Mouse (Mus musculus): ENCODE data around the gene Ttc33. TPM values are rescaled to one million over a fixed set of nuclear protein-coding genes. Genes with fewer than 3 reads are reported as not detected.

Ttc33 gene
- polyA plus RNA-seq, 1 experiment from 2014 or later = 59.8 TPM

- ATAC-seq (ENCODE audit: low FRiP score) = peak; percentile 55; the same call in 1 of the 2 replicates
- 58% methylated on average over 7 of the region's 7 CpGs for WGBS
These were observed 51.8 kb downstream of the Ttc33 start for GRCm38 (mm10) chr15:5237012-5237660.

GRCm38 (mm10) chr15:5238073-5238472 is 52.7 kb downstream of the Ttc33 start:
- H3K4me2 ChIP-seq = no peak overlapping the region
- H3K27me3 ChIP-seq = peaks cover 39% of the 10 kb centered on the region
- peaks cover 16% of the 10 kb centered on the region for H3K4me1 ChIP-seq (replicated peaks)
- ATAC-seq (ENCODE audit: low FRiP score) = no peak
- H3K36me3 ChIP-seq = no peaks in the 10 kb centered on the region
- H3K9me3 ChIP-seq = no peaks in the 10 kb centered on the region
- H3K4me3 ChIP-seq = no peak overlapping the region
- no peak overlapping the region for H3K27ac ChIP-seq
- WGBS = 82% methylated on average over 7 of the region's 7 CpGs
- H3K9ac ChIP-seq = no peak overlapping the region

More at GRCm38 (mm10) chr15:5237012-5237660, 51.8 kb downstream of the Ttc33 start:
- H3K27me3 ChIP-seq = peaks cover 30% of the 10 kb centered on the region
- H3K4me3 ChIP-seq = no peak overlapping the region
- no peaks in the 10 kb centered on the region for H3K9me3 ChIP-seq
- no peaks in the 10 kb centered on the region for H3K36me3 ChIP-seq
- H3K27ac ChIP-seq = no peak overlapping the region
- H3K4me2 ChIP-seq = no peak overlapping the region
- H3K9ac ChIP-seq = no peak overlapping the region
- peaks cover 8% of the 10 kb centered on the region for H3K4me1 ChIP-seq (replicated peaks)

GRCm38 (mm10) chr15:5238553-5238952 is 53.2 kb downstream of the Ttc33 start:
- Histone ChIP-seq H3K27me3 (peaks cover 44% of the 10 kb centered on the region), H3K9me3 (no peaks in the 10 kb centered on the region), H3K4me1 (replicated peaks) (peaks cover 21% of the 10 kb centered on the region), H3K27ac (no peak overlapping the region), H3K4me2 (no peak overlapping the region), H3K4me3 (no peak overlapping the region), H3K36me3 (no peaks in the 10 kb centered on the region), H3K9ac (no peak overlapping the region)
- no peak for ATAC-seq (ENCODE audit: low FRiP score)
- 93% methylated on average over 4 of the region's 4 CpGs for WGBS

GRCm38 (mm10) chr15:5239361-5239760 is 54.0 kb downstream of the Ttc33 start:
- H3K4me1 ChIP-seq (replicated peaks) = peaks cover 28% of the 10 kb centered on the region
- H3K27ac ChIP-seq = no peak overlapping the region
- no peak overlapping the region for H3K4me3 ChIP-seq
- H3K27me3 ChIP-seq = peaks cover 52% of the 10 kb centered on the region
- 74% methylated on average over 4 of the region's 4 CpGs for WGBS
- no peaks in the 10 kb centered on the region for H3K9me3 ChIP-seq
- peak overlapping the region; percentile 97; the same call in 1 of the 2 replicates for H3K4me2 ChIP-seq
- ATAC-seq (ENCODE audit: low FRiP score) = no peak
- H3K36me3 ChIP-seq = no peaks in the 10 kb centered on the region
- H3K9ac ChIP-seq = no peak overlapping the region

GRCm38 (mm10) chr15:5239901-5240300 is 54.6 kb downstream of the Ttc33 start:
- H3K9me3 ChIP-seq = no peaks in the 10 kb centered on the region
- no peak overlapping the region for H3K9ac ChIP-seq
- peak overlapping the region; percentile 97 for H3K4me2 ChIP-seq
- ATAC-seq (ENCODE audit: low FRiP score) = no peak
- H3K36me3 ChIP-seq = no peaks in the 10 kb centered on the region
- H3K27me3 ChIP-seq = peaks cover 58% of the 10 kb centered on the region
- no peak overlapping the region for H3K27ac ChIP-seq
- H3K4me1 ChIP-seq (replicated peaks) = peaks cover 34% of the 10 kb centered on the region
- H3K4me3 ChIP-seq = no peak overlapping the region
- 78% methylated on average over 6 of the region's 6 CpGs for WGBS

GRCm38 (mm10) chr15:5240360-5240759 is 55.0 kb downstream of the Ttc33 start:
- WGBS = 80% methylated on average over 6 of the region's 6 CpGs

GRCm38 (mm10) chr15:5241304-5242201 is 56.2 kb downstream of the Ttc33 start:
- peak; percentile 40 for ATAC-seq (ENCODE audit: low FRiP score)
- Histone ChIP-seq H3K9me3 (no peaks in the 10 kb centered on the region), H3K4me3 (peak overlapping the region; percentile 54), H3K9ac (peak overlapping the region; percentile 71), H3K4me1 (replicated peaks) (peaks cover 31% of the 10 kb centered on the region), H3K4me2 (peak overlapping the region; percentile 97), H3K27me3 (peaks cover 74% of the 10 kb centered on the region), H3K27ac (no peak overlapping the region), H3K36me3 (no peaks in the 10 kb centered on the region)
- 18% methylated on average over 12 of the region's 12 CpGs for WGBS

More at GRCm38 (mm10) chr15:5240360-5240759, 55.0 kb downstream of the Ttc33 start:
- ATAC-seq (ENCODE audit: low FRiP score) = no peak
- Histone ChIP-seq H3K9ac (no peak overlapping the region), H3K9me3 (no peaks in the 10 kb centered on the region), H3K36me3 (no peaks in the 10 kb centered on the region), H3K4me1 (replicated peaks) (peaks cover 32% of the 10 kb centered on the region), H3K27me3 (peaks cover 62% of the 10 kb centered on the region), H3K4me2 (peak overlapping the region; percentile 97), H3K27ac (no peak overlapping the region), H3K4me3 (no peak overlapping the region)

GRCm38 (mm10) chr15:5242241-5243035 is 57.1 kb downstream of the Ttc33 start:
- Histone ChIP-seq H3K27me3 (peaks cover 78% of the 10 kb centered on the region), H3K4me3 (peak overlapping the region; percentile 54), H3K4me1 (replicated peaks) (peaks cover 31% of the 10 kb centered on the region), H3K4me2 (peak overlapping the region; percentile 97), H3K9me3 (no peaks in the 10 kb centered on the region), H3K27ac (no peak overlapping the region), H3K36me3 (no peaks in the 10 kb centered on the region), H3K9ac (peak overlapping the region; percentile 71)
- WGBS = 3% methylated on average over 61 of the region's 61 CpGs
- ATAC-seq (ENCODE audit: low FRiP score) = peak; percentile 58

GRCm38 (mm10) chr15:5243036-5243958 is 58.0 kb downstream of the Ttc33 start:
- H3K4me1 ChIP-seq (replicated peaks) = peaks cover 31% of the 10 kb centered on the region
- peaks cover 73% of the 10 kb centered on the region for H3K27me3 ChIP-seq
- peak overlapping the region; percentile 97 for H3K4me2 ChIP-seq
- 7% methylated on average over 40 of the region's 40 CpGs for WGBS
- H3K9ac ChIP-seq = peak overlapping the region; percentile 71
- H3K9me3 ChIP-seq = no peaks in the 10 kb centered on the region
- no peak overlapping the region for H3K27ac ChIP-seq
- H3K36me3 ChIP-seq = no peaks in the 10 kb centered on the region
- ATAC-seq (ENCODE audit: low FRiP score) = no peak
- peak overlapping the region; percentile 54 for H3K4me3 ChIP-seq

- Histone ChIP-seq H3K4me1 (replicated peaks) (peaks cover 31% of the 10 kb centered on the region), H3K27me3 (peaks cover 71% of the 10 kb centered on the region), H3K4me3 (peak within 1 kb of the TSS; percentile 54), H3K27ac (no peak within 1 kb of the TSS), H3K9ac (peak within 1 kb of the TSS; percentile 71), H3K36me3 (no peaks in the 10 kb centered on the region), H3K4me2 (peak within 1 kb of the TSS; percentile 97), H3K9me3 (no peaks in the 10 kb centered on the region)
- peak; percentile 95 for ATAC-seq (ENCODE audit: low FRiP score)
- WGBS = under 1% methylated on average over 61 of the region's 61 CpGs
These were observed 58.9 kb downstream of the Ttc33 start, which contains the start of gene Ptger4 for GRCm38 (mm10) chr15:5243959-5244905. Ptger4 (minus strand) TSS chr15:5244187.
